Mouse (Mus musculus): ENCODE measurements at regions not wholly inside any gene's neighbourhood (a gene's known extent, or its start where the extent isn't known, plus 50 kb on each side); places are given as distances from the start of the nearest gene placed in this dataset.

- TF ChIP-seq POLR2A (IDR thresholded peaks at IDR 0.05; ENCODE audit: borderline replicate concordance, insufficient read depth, low read length) = no peak
- no peak for TF ChIP-seq CTCF (IDR thresholded peaks at IDR 0.05; ENCODE audit: borderline replicate concordance, insufficient read depth, low read depth, low read length)
- H3K27me3 ChIP-seq (ENCODE audit: control insufficient read depth, insufficient read depth, low read length) = no peaks in the 10 kb centered on the region
- 57% methylated on average over 3 of the region's 3 CpGs for WGBS
Observed at GRCm38 (mm10) chr4:87428374-87428773, 198.1 kb upstream of the Slc24a2 start.

GRCm38 (mm10) chr4:87424066-87424465 is 193.8 kb upstream of the Slc24a2 start:
- H3K4me3 ChIP-seq (replicated peaks; ENCODE audit: insufficient read depth, low read depth, low read length) = no peak overlapping the region
- no peak overlapping the region for H3K27ac ChIP-seq (ENCODE audit: insufficient read depth, low read length)
- 83% methylated on average over 1 of the region's 1 CpGs for WGBS
- no peak for TF ChIP-seq POLR2A (IDR thresholded peaks at IDR 0.05; ENCODE audit: borderline replicate concordance, insufficient read depth, low read length)
- TF ChIP-seq CTCF (IDR thresholded peaks at IDR 0.05; ENCODE audit: borderline replicate concordance, insufficient read depth, low read depth, low read length) = no peak
- no peaks in the 10 kb centered on the region for H3K27me3 ChIP-seq (ENCODE audit: control insufficient read depth, insufficient read depth, low read length)
- no peaks in the 10 kb centered on the region for H3K4me1 ChIP-seq (ENCODE audit: control insufficient read depth, insufficient read depth, low read length)
- DNase-seq = no peak

More at GRCm38 (mm10) chr4:87428374-87428773, 198.1 kb upstream of the Slc24a2 start:
- H3K4me1 ChIP-seq (ENCODE audit: control insufficient read depth, insufficient read depth, low read length) = no peaks in the 10 kb centered on the region
- no peak for DNase-seq
- no peak overlapping the region for H3K4me3 ChIP-seq (replicated peaks; ENCODE audit: insufficient read depth, low read depth, low read length)
- no peak overlapping the region for H3K27ac ChIP-seq (ENCODE audit: insufficient read depth, low read length)

- TF ChIP-seq POLR2A (IDR thresholded peaks at IDR 0.05; ENCODE audit: borderline replicate concordance, insufficient read depth, low read length) (no peak), CTCF (IDR thresholded peaks at IDR 0.05; ENCODE audit: borderline replicate concordance, insufficient read depth, low read depth, low read length) (no peak)
- H3K27ac ChIP-seq (ENCODE audit: insufficient read depth, low read length) = no peak overlapping the region
- WGBS = 10% methylated on average over 6 of the region's 6 CpGs
- no peaks in the 10 kb centered on the region for H3K27me3 ChIP-seq (ENCODE audit: control insufficient read depth, insufficient read depth, low read length)
- peak; percentile 19 to 23 for DNase-seq
- no peak overlapping the region for H3K4me3 ChIP-seq (replicated peaks; ENCODE audit: insufficient read depth, low read depth, low read length)
- H3K4me1 ChIP-seq (ENCODE audit: control insufficient read depth, insufficient read depth, low read length) = no peaks in the 10 kb centered on the region
Observed at GRCm38 (mm10) chr4:87422588-87422987, 192.3 kb upstream of the Slc24a2 start.

- no peak for DNase-seq
- Histone ChIP-seq H3K4me1 (ENCODE audit: control insufficient read depth, insufficient read depth, low read length) (peaks cover 12% of the 10 kb centered on the region; the same call in 1 of the 2 replicates), H3K27me3 (ENCODE audit: control insufficient read depth, insufficient read depth, low read length) (no peaks in the 10 kb centered on the region), H3K27ac (ENCODE audit: insufficient read depth, low read length) (no peak overlapping the region), H3K4me3 (replicated peaks; ENCODE audit: insufficient read depth, low read depth, low read length) (no peak overlapping the region)
- WGBS = 23% methylated on average over 6 of the region's 6 CpGs
- TF ChIP-seq CTCF (IDR thresholded peaks at IDR 0.05; ENCODE audit: borderline replicate concordance, insufficient read depth, low read depth, low read length) = no peak
- TF ChIP-seq POLR2A (IDR thresholded peaks at IDR 0.05; ENCODE audit: borderline replicate concordance, insufficient read depth, low read length) = no peak
Observed at GRCm38 (mm10) chr4:87403354-87403753, 173.1 kb upstream of the Slc24a2 start.

GRCm38 (mm10) chr4:87402173-87402556 is 171.9 kb upstream of the Slc24a2 start:
- H3K27me3 ChIP-seq (ENCODE audit: control insufficient read depth, insufficient read depth, low read length) = no peaks in the 10 kb centered on the region
- 77% methylated on average over 7 of the region's 7 CpGs for whole genome bisulfite sequencing
- no peak overlapping the region for H3K4me3 ChIP-seq (replicated peaks; ENCODE audit: insufficient read depth, low read depth, low read length)
- no peak for DNase-seq
- peaks cover 12% of the 10 kb centered on the region; the same call in 1 of the 2 replicates for H3K4me1 ChIP-seq (ENCODE audit: control insufficient read depth, insufficient read depth, low read length)
- H3K27ac ChIP-seq (ENCODE audit: insufficient read depth, low read length) = no peak overlapping the region
- TF ChIP-seq CTCF (IDR thresholded peaks at IDR 0.05; ENCODE audit: borderline replicate concordance, insufficient read depth, low read depth, low read length) (no peak), POLR2A (IDR thresholded peaks at IDR 0.05; ENCODE audit: borderline replicate concordance, insufficient read depth, low read length) (no peak)

GRCm38 (mm10) chr4:87401316-87402172 is 171.3 kb upstream of the Slc24a2 start:
- H3K4me1 ChIP-seq (ENCODE audit: control insufficient read depth, insufficient read depth, low read length) = peaks cover 12% of the 10 kb centered on the region; the same call in 1 of the 2 replicates
- H3K4me3 ChIP-seq (replicated peaks; ENCODE audit: insufficient read depth, low read depth, low read length) = peak overlapping the region; percentile 48
- DNase-seq = peak; percentile 75 to 88
- no peak for TF ChIP-seq CTCF (IDR thresholded peaks at IDR 0.05; ENCODE audit: borderline replicate concordance, insufficient read depth, low read depth, low read length)
- no peak for TF ChIP-seq POLR2A (IDR thresholded peaks at IDR 0.05; ENCODE audit: borderline replicate concordance, insufficient read depth, low read length)
- WGBS = 8% methylated on average over 20 of the region's 20 CpGs
- peak overlapping the region; percentile 79 for H3K27ac ChIP-seq (ENCODE audit: insufficient read depth, low read length)
- H3K27me3 ChIP-seq (ENCODE audit: control insufficient read depth, insufficient read depth, low read length) = no peaks in the 10 kb centered on the region

GRCm38 (mm10) chr4:87386835-87387234 is 156.6 kb upstream of the Slc24a2 start:
- TF ChIP-seq CTCF (IDR thresholded peaks at IDR 0.05; ENCODE audit: borderline replicate concordance, insufficient read depth, low read depth, low read length) (no peak), POLR2A (IDR thresholded peaks at IDR 0.05; ENCODE audit: borderline replicate concordance, insufficient read depth, low read length) (no peak)

GRCm38 (mm10) chr4:87386271-87386670 is 156.0 kb upstream of the Slc24a2 start:
- Histone ChIP-seq H3K4me1 (ENCODE audit: control insufficient read depth, insufficient read depth, low read length) (no peaks in the 10 kb centered on the region), H3K27me3 (ENCODE audit: control insufficient read depth, insufficient read depth, low read length) (no peaks in the 10 kb centered on the region), H3K27ac (ENCODE audit: insufficient read depth, low read length) (no peak overlapping the region), H3K4me3 (replicated peaks; ENCODE audit: insufficient read depth, low read depth, low read length) (no peak overlapping the region)
- TF ChIP-seq POLR2A (IDR thresholded peaks at IDR 0.05; ENCODE audit: borderline replicate concordance, insufficient read depth, low read length) = no peak
- no peak for TF ChIP-seq CTCF (IDR thresholded peaks at IDR 0.05; ENCODE audit: borderline replicate concordance, insufficient read depth, low read depth, low read length)
- WGBS = 55% methylated on average over 9 of the region's 9 CpGs
- DNase-seq = no peak

More at GRCm38 (mm10) chr4:87386835-87387234, 156.6 kb upstream of the Slc24a2 start:
- DNase-seq = no peak
- no peak overlapping the region for H3K4me3 ChIP-seq (replicated peaks; ENCODE audit: insufficient read depth, low read depth, low read length)
- H3K27me3 ChIP-seq (ENCODE audit: control insufficient read depth, insufficient read depth, low read length) = no peaks in the 10 kb centered on the region
- H3K27ac ChIP-seq (ENCODE audit: insufficient read depth, low read length) = no peak overlapping the region
- H3K4me1 ChIP-seq (ENCODE audit: control insufficient read depth, insufficient read depth, low read length) = no peaks in the 10 kb centered on the region
- WGBS = 85% methylated on average over 3 of the region's 3 CpGs

Measured in cerebellum, adult 2 months (tissue).